Mouse (Mus musculus) liver, postnatal 0 days (tissue): Measurements from ENCODE around the gene C87977. TPM values are rescaled to one million over a fixed set of nuclear protein-coding genes. Genes with fewer than 3 reads are reported as not detected.
"Not testable (repeated sequence)": the region's sequence is repeated elsewhere in the genome, so short reads cannot be mapped to it uniquely, and the experiment has no call there.

Experiments
- ATAC-seq: fragments of 200-750 bp; cut with Nextera tagmentation; 2 replicates; pipeline ENCODE4 v1.8.0; 2017; ENCODE audit warnings: mild to moderate bottlenecking, moderate library complexity
- DNase-seq: peaks from one replicate; pipeline ENCODE4 v3.0.0-alpha.2; 2016
- H3K27ac ChIP-seq: fragments of 300-500 bp; sonication (generic); 2 replicates; pipeline ENCODE4 v1.5.1; 2014; ENCODE audit warnings: antibody characterized with exemption, moderate library complexity, mild to moderate bottlenecking, low read depth
- H3K27me3 ChIP-seq: fragments of 300-500 bp; sonication (generic); 2 replicates; pipeline ENCODE4 v1.6.1; 2014; ENCODE audit warnings: low read length, control low read depth, mixed read lengths; ENCODE audit not compliant: insufficient read depth
- H3K36me3 ChIP-seq: fragments of 300-500 bp; sonication (generic); replicated peaks from 2 replicates; pipeline ENCODE4 v1.6.1; 2014; ENCODE audit warnings: mild to moderate bottlenecking, control low read depth, low read length, moderate library complexity, mixed read lengths; ENCODE audit not compliant: insufficient read depth
- H3K4me1 ChIP-seq: fragments of 300-500 bp; sonication (generic); 2 replicates; pipeline ENCODE4 v1.6.1; 2014; ENCODE audit warnings: antibody characterized with exemption, mild to moderate bottlenecking, control low read depth; ENCODE audit not compliant: insufficient read depth
- H3K4me2 ChIP-seq: fragments of 300-500 bp; sonication (generic); 2 replicates; pipeline ENCODE4 v1.6.1; 2014; ENCODE audit warnings: low read depth, mild to moderate bottlenecking, low read length, moderate library complexity, mixed read lengths
- H3K4me3 ChIP-seq: fragments of 300-500 bp; sonication (generic); 2 replicates; pipeline ENCODE4 v1.5.1; 2014; ENCODE audit warnings: low read depth, low read length
- H3K9ac ChIP-seq: fragments of 300-500 bp; sonication (generic); replicated peaks from 2 replicates; pipeline ENCODE4 v1.6.1; 2014; ENCODE audit warnings: mild to moderate bottlenecking, moderate library complexity
- H3K9me3 ChIP-seq: fragments of 300-500 bp; sonication (generic); 2 replicates; pipeline ENCODE4 v1.6.1; 2016; ENCODE audit warnings: mild to moderate bottlenecking, control low read depth, low read length, mixed read lengths
- CTCF ChIP-seq: sonication (generic); IDR thresholded peaks from 2 replicates; pipeline ENCODE4 v1.5.1; 2016; ENCODE audit warnings: antibody characterized with exemption, low read depth
- EP300 ChIP-seq: IDR thresholded peaks from 2 replicates; pipeline ENCODE4 v1.6.1; 2016; ENCODE audit warnings: antibody characterized with exemption, low read depth, mild to moderate bottlenecking
- WGBS: fragments of 180-500 bp; shearing (Covaris S2); extraction: QIAGEN DNeasy Blood & Tissue Kit; methylation state at CpG from one replicate; pipeline ENCODE4 v1.1.7; 2014; ENCODE audit not compliant: insufficient replicate concordance; 5-methylcytosine and 5-hydroxymethylcytosine counted together
- polyA plus RNA-seq: library from polyadenylated mRNA; unstranded; fragments of >200 nt; fragmentation: Nextera tagmentation; extraction: Ambion mirVana; gene quantifications from 2 replicates; pipeline ENCODE4 v1.2.1, GENCODE M21; 2015

C87977 gene
- polyA plus RNA-seq = not detected in 2 replicates

- not testable (repeated sequence) for H3K27me3 ChIP-seq, H3K36me3 ChIP-seq, H3K9ac ChIP-seq, H3K9me3 ChIP-seq, H3K4me3 ChIP-seq, H3K4me1 ChIP-seq, H3K27ac ChIP-seq, H3K4me2 ChIP-seq, DNase-seq, ATAC-seq
- 65% methylated on average over 1 of the region's 1 CpGs for WGBS
Measured at GRCm38 (mm10) chr4:144213218-144213617, at the start of gene C87977. Gene C87977 (minus strand): TSS chr4:144213318.

GRCm38 (mm10) chr4:144254768-144255167 lies 41.6 kb upstream of the C87977 start:
- not testable (repeated sequence) for DNase-seq, H3K4me1 ChIP-seq, H3K27me3 ChIP-seq, H3K4me2 ChIP-seq, H3K9me3 ChIP-seq, H3K36me3 ChIP-seq, ATAC-seq, H3K27ac ChIP-seq, H3K9ac ChIP-seq, H3K4me3 ChIP-seq

- Histone ChIP-seq H3K4me2 (no peak within 1 kb of the TSS), H3K27ac (no peak within 1 kb of the TSS), H3K4me3 (no peak within 1 kb of the TSS), H3K27me3 (no peaks in the 10 kb centered on the region), H3K36me3 (no peaks in the 10 kb centered on the region), H3K9ac (no peak within 1 kb of the TSS), H3K4me1 (no peaks in the 10 kb centered on the region), H3K9me3 (no peaks in the 10 kb centered on the region; the same call in 1 of the 2 replicates)
- no peak for ATAC-seq
- WGBS = 16% methylated on average over 1 of the region's 1 CpGs
- no peak for DNase-seq
- TF ChIP-seq CTCF (no peak), EP300 (no peak)
Measured at GRCm38 (mm10) chr4:144190419-144190818, 22.7 kb downstream of the C87977 start, which contains the start of gene Oog2. Gene Oog2 (plus strand): TSS chr4:144190719.

- TF ChIP-seq CTCF (no peak), EP300 (no peak)
- Histone ChIP-seq H3K27me3 (no peaks in the 10 kb centered on the region), H3K4me3 (no peak within 1 kb of the TSS), H3K9me3 (peaks cover 5% of the 10 kb centered on the region; the same call in 1 of the 2 replicates), H3K4me2 (no peak within 1 kb of the TSS), H3K4me1 (no peaks in the 10 kb centered on the region), H3K27ac (no peak within 1 kb of the TSS), H3K9ac (no peak within 1 kb of the TSS), H3K36me3 (no peaks in the 10 kb centered on the region)
- no peak for DNase-seq
- ATAC-seq = no peak
- WGBS = 76% methylated on average over 1 of the region's 1 CpGs
Measured at GRCm38 (mm10) chr4:144162563-144162962, 50.6 kb downstream of the C87977 start, which contains the start of gene Oog3. Gene Oog3 (minus strand): TSS chr4:144162663.

Other genes starting within 250 kb of the C87977 start
- not detected in 2 replicates for gene Gm13101, start 246.4 kb downstream of the C87977 start, polyA plus RNA-seq
- not detected in 2 replicates for gene Pramef17, start 218.9 kb downstream of the C87977 start, polyA plus RNA-seq
- gene Pramel4, start 154.2 kb downstream of the C87977 start, polyA plus RNA-seq = not detected in 2 replicates
- gene Gm13102, start 106.8 kb downstream of the C87977 start, polyA plus RNA-seq = not detected in 2 replicates
- not detected in 2 replicates for gene Oog3, start 50.7 kb downstream of the C87977 start, polyA plus RNA-seq
- not detected in 2 replicates for gene Oog2, start 22.6 kb downstream of the C87977 start, polyA plus RNA-seq
- not detected in 2 replicates for gene Pramel5, start 67.2 kb upstream of the C87977 start, polyA plus RNA-seq
- not detected in 2 replicates for gene Gm13128, start 116.9 kb upstream of the C87977 start, polyA plus RNA-seq
- gene Gm13119, start 144.6 kb upstream of the C87977 start, polyA plus RNA-seq = not detected in 2 replicates
- not detected in 2 replicates for gene Pramef20, start 164.6 kb upstream of the C87977 start, polyA plus RNA-seq
- not detected in 2 replicates for gene Pramef12, start 195.1 kb upstream of the C87977 start, polyA plus RNA-seq
- not detected in 2 replicates for gene 1700012P22Rik, start 225.5 kb upstream of the C87977 start, polyA plus RNA-seq
- gene Gm9944, start 240.0 kb upstream of the C87977 start, polyA plus RNA-seq = not detected in 2 replicates